Mouse (Mus musculus): Measurements from ENCODE around the gene Lce1l. TPM values are rescaled to one million over a fixed set of nuclear protein-coding genes. Genes with fewer than 3 reads are reported as not detected.

Lce1l gene
- not detected in 2 replicates for polyA plus RNA-seq (2012; rRNA removed)

GRCm38 (mm10) chr3:92851186-92851585 is at the start of gene Lce1l:
Lce1l (minus strand) TSS chr3:92851286.

GRCm38 (mm10) chr3:92870116-92870515 is 19.0 kb upstream of the Lce1l start, which contains the start of gene 2310050C09Rik:
2310050C09Rik (minus strand) TSS chr3:92870216.

GRCm38 (mm10) chr3:92827108-92827507 is 24.0 kb downstream of the Lce1l start, which contains the start of gene Kprp:
Kprp (minus strand) TSS chr3:92827247.

GRCm38 (mm10) chr3:92807791-92808190 is 43.3 kb downstream of the Lce1l start, which contains the start of gene Lce1k:
Lce1k (minus strand) TSS chr3:92807891.

Other genes with a start within 250 kb of the Lce1l start
- not detected in 2 replicates for gene 2210017I01Rik, start 243.8 kb downstream of the Lce1l start, polyA plus RNA-seq (2012; rRNA removed)
- not detected in 2 replicates for gene Lce6a, start 229.6 kb downstream of the Lce1l start, polyA plus RNA-seq (2012; rRNA removed)
- gene Lce1a1, start 203.0 kb downstream of the Lce1l start, polyA plus RNA-seq (2012; rRNA removed) = not detected in 2 replicates
- not detected in 2 replicates for gene Lce1b, start 194.4 kb downstream of the Lce1l start, polyA plus RNA-seq (2012; rRNA removed)
- not detected in 2 replicates for gene Lce1a2, start 181.0 kb downstream of the Lce1l start, polyA plus RNA-seq (2012; rRNA removed)
- not detected in 2 replicates for gene Lce1c, start 172.0 kb downstream of the Lce1l start, polyA plus RNA-seq (2012; rRNA removed)
- gene Lce1d, start 164.1 kb downstream of the Lce1l start, polyA plus RNA-seq (2012; rRNA removed) = not detected in 2 replicates
- not detected in 2 replicates for gene Lce1e, start 142.2 kb downstream of the Lce1l start, polyA plus RNA-seq (2012; rRNA removed)
- not detected in 2 replicates for gene Lce1f, start 130.9 kb downstream of the Lce1l start, polyA plus RNA-seq (2012; rRNA removed)
- gene Gm38119, start 112.2 kb downstream of the Lce1l start, polyA plus RNA-seq (2012; rRNA removed) = not detected in 2 replicates
- not detected in 2 replicates for gene Lce1g, start 98.9 kb downstream of the Lce1l start, polyA plus RNA-seq (2012; rRNA removed)
- gene Lce1h, start 86.2 kb downstream of the Lce1l start, polyA plus RNA-seq (2012; rRNA removed) = not detected in 2 replicates
- gene Lce1i, start 72.4 kb downstream of the Lce1l start, polyA plus RNA-seq (2012; rRNA removed) = not detected in 2 replicates
- gene Lce1j, start 60.8 kb downstream of the Lce1l start, polyA plus RNA-seq (2012; rRNA removed) = not detected in 2 replicates
- gene Lce1k, start 43.4 kb downstream of the Lce1l start, polyA plus RNA-seq (2012; rRNA removed) = not detected in 2 replicates
- gene Kprp, start 24.0 kb downstream of the Lce1l start, polyA plus RNA-seq (2012; rRNA removed) = not detected in 2 replicates
- not detected in 2 replicates for gene 2310050C09Rik, start 18.9 kb upstream of the Lce1l start, polyA plus RNA-seq (2012; rRNA removed)
- not detected in 2 replicates for gene Lce3a, start 74.9 kb upstream of the Lce1l start, polyA plus RNA-seq (2012; rRNA removed)
- not detected in 2 replicates for gene Lce3b, start 81.7 kb upstream of the Lce1l start, polyA plus RNA-seq (2012; rRNA removed)
- not detected in 2 replicates for gene Lce3c, start 93.2 kb upstream of the Lce1l start, polyA plus RNA-seq (2012; rRNA removed)
- not detected in 2 replicates for gene Lce3d, start 106.1 kb upstream of the Lce1l start, polyA plus RNA-seq (2012; rRNA removed)
- not detected in 2 replicates for gene Lce3e, start 115.8 kb upstream of the Lce1l start, polyA plus RNA-seq (2012; rRNA removed)
- gene Lce3f, start 140.9 kb upstream of the Lce1l start, polyA plus RNA-seq (2012; rRNA removed) = not detected in 2 replicates
- gene Crct1, start 164.4 kb upstream of the Lce1l start, polyA plus RNA-seq (2012; rRNA removed) = not detected in 2 replicates
- not detected in 2 replicates for gene Lce1m, start 167.8 kb upstream of the Lce1l start, polyA plus RNA-seq (2012; rRNA removed)
- not detected in 2 replicates for gene Gm4858, start 217.5 kb upstream of the Lce1l start, polyA plus RNA-seq (2012; rRNA removed)